Mouse (Mus musculus) kidney, adult 2 months (tissue): ENCODE measurements around the gene Nxf1.

Experiments
- CTCF ChIP-seq: fragments of 200-500 bp; conservative IDR thresholded peaks from 2 replicates; pipeline ENCODE4 v1.5.1; 2011; ENCODE audit warnings: low read depth, mild to moderate bottlenecking, control low read depth, low read length, moderate library complexity, mixed read lengths; ENCODE audit not compliant: insufficient read depth, insufficient read length
- POLR2A ChIP-seq: fragments of 200-500 bp; IDR thresholded peaks from one replicate; pipeline ENCODE4 v1.6.1; 2011; ENCODE audit warnings: low read depth, low read length, control low read depth

- TF ChIP-seq POLR2A (peak; percentile 77), CTCF (no peak)
Observed at GRCm38 (mm10) chr19:8818801-8819595, 62.1 kb downstream of the Nxf1 start, which contains the start of gene Ttc9c.
